Mouse (Mus musculus) megakaryocyte-erythroid progenitor cell, adult 5-6 weeks (primary cell): ENCODE results near the gene Olfm2. TPM values are rescaled to one million over a fixed set of nuclear protein-coding genes. Genes with fewer than 3 reads are reported as not detected.
A peak's percentile ranks its signal among the peaks of the same experiment; 100 is the strongest.

Source experiments
- ATAC-seq: replicated peaks from 2 replicates; pipeline ENCODE4 v1.8.0; 2016; ENCODE audit warnings: mild to moderate bottlenecking, inconsistent platforms; ENCODE audit not compliant: severe bottlenecking, poor library complexity, low FRiP score, low TSS enrichment
- total RNA-seq, 2 experiments: library from RNA; stranded (forward) in 1 of 2; stranded (reverse) in 1 of 2; fragments of 200-1000, 215-1000 nt in 1 of 2; fragments of >200 nt in 1 of 2; fragmentation: Nextera tagmentation in 1 of 2; gene quantifications; 2 replicates each; pipeline ENCODE4 v1.2.3; 2014 to 2017

Gene Olfm2
- total RNA-seq, 2 experiments from 2014 or later: not detected

- no peak for ATAC-seq
Measured at GRCm38 (mm10) chr9:20748540-20748939, 2.4 kb upstream of the Olfm2 start.

DNA sequence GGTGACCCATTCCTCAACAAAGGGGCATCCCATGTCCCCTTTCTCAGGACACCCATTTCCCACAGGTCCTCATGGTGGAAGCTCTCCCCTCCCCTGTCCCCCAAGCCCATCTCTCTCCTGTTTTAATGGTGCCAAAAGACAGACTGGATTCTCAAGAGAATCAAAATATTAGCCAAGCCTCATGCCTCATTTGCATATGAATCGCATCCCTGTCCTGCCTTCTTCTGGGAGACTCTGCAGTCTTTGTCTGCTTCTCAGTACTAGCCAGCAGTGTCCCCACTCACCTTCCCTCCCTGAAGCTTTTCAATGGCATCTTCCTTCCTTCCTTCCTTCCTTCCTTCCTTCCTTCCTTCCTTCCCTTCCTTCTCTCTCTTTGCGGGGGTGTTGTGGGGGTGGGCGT lies 1.5 kb upstream of the Olfm2 start:
- no peak for ATAC-seq

- ATAC-seq: no peak
Measured at GRCm38 (mm10) chr9:20745129-20745966, 801 bp downstream of the Olfm2 start.

GRCm38 (mm10) chr9:20743946-20744738 lies 2.0 kb downstream of the Olfm2 start:
- ATAC-seq: no peak

- peak; percentile 84 for ATAC-seq
Measured at GRCm38 (mm10) chr9:20740407-20740806, 5.7 kb downstream of the Olfm2 start.

DNA sequence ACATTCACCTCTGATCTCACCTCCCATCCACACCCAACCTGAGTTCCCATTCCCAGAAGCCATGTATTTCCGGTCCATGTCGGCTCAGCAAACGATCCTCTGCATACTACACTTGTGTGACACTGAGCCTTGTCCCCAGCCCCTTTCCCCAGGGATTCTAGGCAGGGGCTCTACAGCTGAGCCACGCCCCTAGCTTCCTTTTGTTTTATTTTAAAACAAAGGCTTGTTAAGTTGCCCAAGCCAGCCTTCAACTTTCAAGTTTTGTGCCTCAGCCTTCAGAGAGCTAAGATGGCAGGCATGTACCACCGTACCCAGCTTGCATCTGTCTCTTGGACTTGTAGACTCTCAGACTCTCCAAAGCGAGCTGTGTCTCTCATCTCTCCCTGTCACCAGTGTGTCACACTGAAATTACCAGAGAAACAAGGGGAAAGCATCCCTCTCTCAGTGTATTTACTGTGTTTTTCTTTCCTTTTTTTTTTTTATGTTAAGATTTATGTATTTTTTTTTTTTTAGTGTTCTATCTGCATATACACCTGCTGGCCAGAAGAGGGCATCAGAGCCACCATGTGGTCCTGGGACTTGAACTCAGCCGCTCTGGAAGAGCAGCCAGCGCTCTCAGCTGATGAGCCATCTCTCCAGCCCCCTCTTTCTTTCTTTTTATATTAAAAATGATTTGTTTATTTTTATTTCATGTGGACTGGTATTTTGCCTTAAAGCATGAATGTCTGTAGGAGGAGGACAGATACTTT lies 7.7 kb downstream of the Olfm2 start:
- no peak for ATAC-seq

DNA sequence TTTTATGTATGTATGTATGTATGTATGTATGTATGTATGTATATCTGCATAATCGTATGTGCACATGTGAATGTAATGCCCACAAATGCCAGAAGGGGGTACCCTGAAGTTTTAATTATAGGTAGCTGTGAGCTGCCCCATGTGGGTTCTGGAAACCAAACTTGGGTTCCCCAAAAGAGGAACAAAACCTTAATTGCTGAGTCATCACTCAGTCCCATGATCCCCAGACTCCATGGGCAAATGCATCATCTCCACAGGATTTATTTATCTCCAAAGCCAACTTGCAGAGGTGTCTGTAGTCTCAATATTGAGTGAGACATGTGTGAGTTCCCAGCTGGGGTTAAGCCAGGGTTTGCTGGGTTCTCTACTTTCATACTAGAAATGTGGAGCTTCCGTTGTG lies 8.9 kb downstream of the Olfm2 start:
- ATAC-seq: no peak

DNA sequence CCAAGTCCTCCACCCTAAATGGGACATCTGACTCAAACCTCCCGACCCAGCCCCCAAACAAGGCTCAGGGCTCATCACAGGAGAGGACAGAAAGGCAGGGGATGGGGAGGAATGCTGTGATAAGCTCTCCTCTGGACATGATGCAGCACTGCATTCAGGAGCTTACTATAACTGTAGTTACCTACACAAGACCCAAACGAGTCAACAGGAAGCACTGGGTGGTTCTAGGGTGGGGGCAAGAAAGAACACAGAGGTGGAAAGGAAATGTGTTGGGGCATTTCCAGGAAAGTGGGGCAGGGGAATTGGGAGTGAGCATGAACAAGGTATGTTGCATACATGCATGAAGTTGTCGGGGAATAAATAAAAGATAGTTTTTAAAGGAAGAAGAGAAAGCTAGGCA lies 11.5 kb downstream of the Olfm2 start:
- no peak for ATAC-seq

DNA sequence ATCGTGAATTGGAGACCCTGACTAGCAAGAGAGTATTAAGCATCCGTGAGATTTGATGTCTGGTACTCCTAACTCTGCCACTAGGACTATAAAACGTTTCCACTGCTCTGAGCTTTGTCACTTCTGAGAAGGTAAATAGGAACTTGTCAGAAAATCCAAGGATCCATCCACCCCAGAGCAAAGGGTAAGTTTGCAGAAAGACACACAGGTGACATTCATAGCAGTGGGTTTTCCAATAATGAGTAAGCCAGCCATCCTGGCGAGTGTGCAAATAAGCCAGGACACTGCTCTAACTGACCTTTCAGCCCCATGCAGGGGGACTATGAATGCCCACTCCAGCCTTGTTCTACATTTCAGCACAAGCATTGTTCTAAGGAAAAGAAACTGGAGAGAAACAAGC lies 14.4 kb downstream of the Olfm2 start:
- ATAC-seq: no peak

- ATAC-seq: no peak
Measured at GRCm38 (mm10) chr9:20729451-20729850, 16.7 kb downstream of the Olfm2 start.

- peak; percentile 66 for ATAC-seq
Measured at GRCm38 (mm10) chr9:20727601-20728113, 18.5 kb downstream of the Olfm2 start.

DNA sequence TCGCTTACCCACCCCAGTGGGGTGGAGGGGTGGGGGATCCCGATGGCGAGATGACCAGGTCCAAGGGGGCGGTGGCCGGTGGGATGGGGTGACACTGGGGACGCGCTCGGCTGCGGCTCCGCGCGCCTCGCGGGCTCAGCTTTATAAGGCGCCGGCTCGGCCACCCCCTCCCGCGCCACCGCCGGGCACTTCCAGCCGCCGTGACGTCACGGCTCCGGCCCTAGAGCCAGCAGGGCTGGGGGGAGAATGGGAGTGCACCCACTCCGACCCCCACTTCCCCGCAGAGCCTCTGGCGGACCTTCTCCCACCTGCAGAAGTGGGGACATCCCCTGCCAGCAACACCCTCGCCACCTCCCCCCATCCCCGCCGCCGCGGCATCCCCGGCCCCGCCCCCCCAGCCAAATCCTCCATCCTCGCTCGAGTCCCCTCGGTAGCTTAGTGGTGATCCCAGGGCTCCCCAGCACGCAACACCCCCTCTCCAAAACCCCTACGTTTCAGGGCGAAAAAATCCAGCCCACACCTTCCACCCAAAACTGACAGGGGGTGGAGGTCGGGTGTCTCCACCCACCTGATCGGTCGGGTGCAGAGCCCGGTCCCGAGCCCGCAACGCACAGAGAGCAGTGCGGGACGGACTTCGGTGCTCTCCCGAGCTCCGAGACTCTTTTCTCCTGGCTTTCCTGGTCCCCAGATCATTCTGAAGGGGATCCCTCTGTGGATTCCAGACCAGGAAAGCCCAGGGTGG lies 19.1 kb downstream of the Olfm2 start:
- ATAC-seq: 0 out of 2 replicates have a peak, but pooled peaks have one; percentile 15

DNA sequence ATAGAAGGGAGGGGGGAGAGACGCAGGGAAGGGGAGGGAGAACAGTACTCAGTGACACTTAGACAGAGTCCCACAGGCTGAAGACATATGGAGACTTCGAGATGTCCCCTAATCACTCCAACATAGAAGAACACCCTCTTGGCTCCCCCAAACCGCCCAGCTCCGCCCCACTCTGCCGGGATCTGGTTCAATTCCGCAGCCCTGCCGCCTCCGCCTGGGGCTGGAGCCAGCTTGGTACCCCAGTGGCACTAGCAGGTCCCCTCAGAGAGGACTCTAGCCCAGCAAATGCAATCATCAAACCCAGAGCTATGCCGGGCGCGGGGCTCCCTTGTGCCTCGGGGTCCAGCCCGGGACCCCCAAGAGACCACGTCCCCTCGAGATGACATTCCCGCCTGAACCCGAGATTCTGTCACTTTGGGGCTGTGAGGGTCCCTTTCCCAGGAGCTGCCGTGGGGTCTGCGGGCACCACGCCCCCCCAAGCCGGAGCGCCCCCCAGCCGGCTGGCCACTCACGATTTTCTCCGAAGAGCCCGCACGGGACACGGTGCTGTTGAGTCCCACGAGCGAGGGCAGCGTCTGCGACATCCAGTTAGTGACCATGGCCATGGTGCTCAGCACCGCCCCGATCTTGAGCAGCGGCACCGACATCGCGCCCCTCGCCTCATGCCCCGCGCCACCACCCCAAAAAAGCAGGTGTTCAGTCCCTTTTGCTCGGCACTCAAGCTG lies 19.9 kb downstream of the Olfm2 start:
- no peak for ATAC-seq

- no peak for ATAC-seq
Measured at GRCm38 (mm10) chr9:20721582-20721981, 24.6 kb downstream of the Olfm2 start.

- no peak; the same call in 1 of the 2 replicates for ATAC-seq
Measured at GRCm38 (mm10) chr9:20715332-20715731, 30.8 kb downstream of the Olfm2 start.

DNA sequence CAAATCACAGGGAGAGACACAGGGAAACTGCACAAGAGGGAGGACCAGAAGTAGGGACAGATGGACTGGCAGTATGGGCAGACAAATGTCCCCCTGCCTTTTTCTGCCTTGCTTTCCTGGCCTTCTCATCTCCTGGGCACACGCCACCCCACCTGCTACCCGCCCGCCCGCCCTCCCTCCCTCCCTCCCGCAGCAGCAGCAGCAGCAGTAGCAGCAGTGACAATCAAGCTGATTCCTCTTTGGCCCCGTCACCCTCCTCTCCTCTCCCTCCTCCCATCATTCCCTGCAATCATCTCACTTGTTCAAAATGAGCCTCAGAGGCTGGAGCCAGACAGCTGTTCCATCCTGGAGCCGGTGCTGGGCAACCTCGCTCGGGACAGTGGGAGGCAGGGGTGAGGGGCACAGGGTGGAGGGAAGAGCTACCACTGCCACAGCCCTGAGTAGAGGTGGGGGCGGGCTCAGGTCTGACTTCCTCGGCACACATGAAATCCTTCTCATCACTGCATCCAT lies 32.6 kb downstream of the Olfm2 start:
- no peak for ATAC-seq

GRCm38 (mm10) chr9:20712934-20713477 lies 33.1 kb downstream of the Olfm2 start:
- ATAC-seq: no peak

DNA sequence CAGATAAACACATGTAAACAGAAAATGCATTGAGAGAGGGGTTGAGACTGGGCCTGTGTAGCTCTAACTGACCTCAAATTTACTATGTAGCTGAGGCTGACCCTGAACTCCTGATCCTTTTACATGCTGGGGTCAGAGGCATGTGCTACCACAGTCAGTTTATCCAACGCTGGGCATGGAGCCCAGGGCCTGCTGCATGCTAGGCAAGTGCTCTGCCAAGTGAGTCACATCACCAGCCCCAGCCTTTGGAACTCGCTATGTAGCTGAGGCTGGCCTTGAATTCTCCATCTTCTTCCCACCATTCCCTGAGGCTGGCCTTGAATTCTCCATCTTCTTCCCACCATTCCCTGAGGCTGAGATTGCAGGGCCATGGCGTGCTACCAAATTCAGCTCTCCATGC lies 35.7 kb downstream of the Olfm2 start:
- no peak for ATAC-seq
